Mouse (Mus musculus): ENCODE results near the gene Htr2a.

DNA sequence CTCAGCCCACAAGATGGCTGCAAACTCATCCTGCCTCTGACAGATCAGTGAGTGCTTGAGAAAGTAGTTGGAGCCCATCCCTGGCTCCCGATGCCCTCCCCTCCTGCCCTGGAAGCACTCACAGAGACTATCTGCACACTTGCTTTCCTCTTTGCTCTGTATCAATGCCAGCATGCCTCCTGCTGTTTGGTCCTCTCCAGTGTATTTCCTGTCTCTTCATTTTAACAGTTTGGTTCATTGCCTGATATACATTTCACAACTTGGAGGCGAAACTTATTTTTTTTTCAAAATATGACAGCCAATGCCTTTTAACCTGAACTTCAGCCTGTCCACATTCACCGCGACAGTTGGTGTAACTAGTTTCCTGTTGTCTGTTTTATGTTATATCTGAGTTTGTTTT, 11.0 kb downstream of the Htr2a start:
- no peak for TF ChIP-seq KAT2A (IDR thresholded peaks at IDR 0.05; ENCODE audit: insufficient replicate concordance, low read length)
- no peak for TF ChIP-seq RAD21 (IDR thresholded peaks at IDR 0.05; ENCODE audit: low read depth, low read length)
- no peak for TF ChIP-seq POLR2A (IDR thresholded peaks at IDR 0.05; ENCODE audit: low read depth, low read length)
- TF ChIP-seq POLR2AphosphoS2 (IDR thresholded peaks at IDR 0.05; ENCODE audit: low read depth, low read length), result no peak
- no peak for TF ChIP-seq NRF1 (IDR thresholded peaks at IDR 0.05; ENCODE audit: low read depth, low read length)
- TF ChIP-seq HCFC1 (IDR thresholded peaks at IDR 0.05; ENCODE audit: low read depth, low read length), result no peak
- TF ChIP-seq USF2 (conservative IDR thresholded peaks at IDR 0.05; ENCODE audit: low read depth, low read length), result no peak
- TF ChIP-seq CTCF (conservative IDR thresholded peaks at IDR 0.05 in 1 of 2, IDR thresholded peaks at IDR 0.05 in 1 of 2; ENCODE audit: low read depth in 2 of 2, low read length in 2 of 2), result no peak
- no peak for TF ChIP-seq MAFK (IDR thresholded peaks at IDR 0.05; ENCODE audit: insufficient replicate concordance, low read length)
- TF ChIP-seq USF1 (IDR thresholded peaks at IDR 0.05; ENCODE audit: low read depth, low read length), result no peak
- no peak for TF ChIP-seq SMC3 (IDR thresholded peaks at IDR 0.05; ENCODE audit: low read depth, low read length)
- no peak for TF ChIP-seq BHLHE40 (IDR thresholded peaks at IDR 0.05; ENCODE audit: low read depth, low read length)
